Mouse (Mus musculus) heart, adult 2 months (tissue): ENCODE measurements around the gene Pex26. TPM values are rescaled to one million over a fixed set of nuclear protein-coding genes. Genes with fewer than 3 reads are reported as not detected.

ENCODE experiments used
- DNase-seq, 2 experiments: peaks; one replicate each; pipeline ENCODE4 v3.0.0; 2021
- H3K27ac ChIP-seq: fragments of 200-600 bp; 2 replicates; pipeline ENCODE4 v1.8.1; 2022
- H3K27me3 ChIP-seq: fragments of 200-500 bp; 2 replicates; pipeline ENCODE4 v1.6.1; 2012; ENCODE audit warnings: mild to moderate bottlenecking, low read length, inconsistent platforms, mixed read lengths; ENCODE audit not compliant: control insufficient read depth, insufficient read depth
- H3K36me3 ChIP-seq: fragments of 200-500 bp; 2 replicates; pipeline ENCODE4 v1.6.1; 2012; ENCODE audit warnings: low read length, inconsistent platforms; ENCODE audit not compliant: control insufficient read depth, insufficient read depth
- H3K4me1 ChIP-seq: fragments of 200-500 bp; 2 replicates; pipeline ENCODE4 v1.6.1; 2011; ENCODE audit warnings: low read length; ENCODE audit not compliant: control insufficient read depth, insufficient read depth
- H3K4me3 ChIP-seq: fragments of 200-600 bp; 2 replicates; pipeline ENCODE4 v1.8.1; 2022
- H3K79me2 ChIP-seq: fragments of 200-500 bp; replicated peaks from 2 replicates; pipeline ENCODE4 v1.6.1; 2012; ENCODE audit warnings: mild to moderate bottlenecking, inconsistent platforms, low read length, moderate library complexity, mixed read lengths; ENCODE audit not compliant: control insufficient read depth, insufficient read depth
- H3K9ac ChIP-seq: fragments of 200-500 bp; 2 replicates; pipeline ENCODE4 v1.6.1; 2012; ENCODE audit warnings: low read depth, mild to moderate bottlenecking, control low read depth, inconsistent platforms, low read length, mixed read lengths
- CTCF ChIP-seq: fragments of 200-600 bp; IDR thresholded peaks from 2 replicates; pipeline ENCODE4 v1.8.1; 2022; ENCODE audit warnings: antibody characterized with exemption, mild to moderate bottlenecking, moderate library complexity
- EP300 ChIP-seq: fragments of 200-500 bp; IDR thresholded peaks from 2 replicates; pipeline ENCODE4 v1.6.1; 2011; ENCODE audit warnings: low read depth, low read length, control low read depth; ENCODE audit not compliant: insufficient read depth
- POLR2A ChIP-seq: fragments of 200-500 bp; IDR thresholded peaks from 2 replicates; pipeline ENCODE4 v1.6.1; 2011; ENCODE audit warnings: mild to moderate bottlenecking, low read depth, low read length, control low read depth; ENCODE audit not compliant: insufficient read depth
- WGBS: fragments of 180-500 bp; shearing (Covaris S2); methylation state at CpG from one replicate; pipeline ENCODE4 v1.1.7; 2018; 5-methylcytosine and 5-hydroxymethylcytosine counted together
- intact Hi-C: fragments of 180-260 bp; cut with DNase I; formaldehyde crosslinking; loops from one replicate; pipeline ENCODE4 v1.15.1; 2025
- polyA plus RNA-seq: library from polyadenylated mRNA; depleted of rRNA; stranded (reverse); fragments of >200 nt; gene quantifications from 2 replicates; pipeline ENCODE4 v1.2.3, GENCODE M21; 2012
- total RNA-seq, 2 experiments: library from RNA; stranded (reverse); gene quantifications; 2 replicates each; pipeline ENCODE4 v1.2.3; 2021

Gene Pex26
- total and polyA plus RNA-seq, 3 experiments, result 6.0 to 8.3 (median 6.0) TPM

DNA sequence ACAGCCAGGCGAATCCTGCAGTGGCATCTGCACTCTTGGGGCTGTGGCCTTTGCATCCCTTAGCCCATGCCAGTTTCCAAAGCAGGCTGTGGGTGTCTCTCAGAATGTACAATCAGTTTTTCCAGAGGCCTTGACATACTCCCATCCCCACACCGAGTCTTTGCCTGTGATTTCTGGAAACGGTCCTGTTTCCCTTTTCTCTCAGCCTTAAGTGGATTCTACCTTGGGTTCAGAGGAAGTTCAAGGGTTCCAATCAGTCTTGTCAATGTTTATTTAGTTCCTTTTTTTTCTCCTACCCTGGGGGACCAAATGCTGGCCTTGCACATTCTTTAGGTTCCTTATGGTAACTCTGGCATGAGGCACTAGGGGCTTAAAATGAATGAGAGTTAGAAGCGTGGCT lies 36.7 kb upstream of the Pex26 start:
- no peak for DNase-seq
- Histone ChIP-seq H3K9ac (no peak overlapping the region), H3K4me1 (peaks cover 6% of the 10 kb centered on the region), H3K27me3 (no peaks in the 10 kb centered on the region), H3K79me2 (no peaks in the 10 kb centered on the region), H3K27ac (no peak overlapping the region), H3K36me3 (no peaks in the 10 kb centered on the region), H3K4me3 (no peak overlapping the region)
- intact Hi-C loops, result no loop called here
- WGBS, result 65% methylated on average over 4 of the region's 4 CpGs
- no peak for TF ChIP-seq EP300
- TF ChIP-seq POLR2A, result no peak
- TF ChIP-seq CTCF, result no peak

DNA sequence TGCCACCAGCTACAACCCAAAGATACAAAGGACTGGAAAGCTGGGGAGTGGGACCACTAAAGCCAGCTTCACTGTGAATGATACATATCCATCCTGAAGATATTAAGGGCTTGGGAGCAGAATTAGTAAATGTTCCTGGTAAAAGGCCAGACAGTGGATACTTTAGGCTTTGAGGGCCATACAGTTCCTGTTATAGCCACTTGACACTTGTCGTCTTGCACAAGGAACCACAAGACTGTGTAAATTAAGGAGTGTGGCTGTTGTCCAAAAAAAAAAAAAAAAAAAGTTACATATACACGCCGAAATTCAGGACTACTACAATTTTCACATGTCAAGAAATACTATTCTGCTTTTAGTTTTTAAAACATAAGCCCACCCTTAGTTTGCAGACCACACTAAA lies 35.1 kb upstream of the Pex26 start:
- WGBS, result 58% methylated on average over 3 of the region's 3 CpGs
- Histone ChIP-seq H3K9ac (no peak overlapping the region), H3K4me3 (no peak overlapping the region), H3K4me1 (peaks cover 6% of the 10 kb centered on the region), H3K36me3 (no peaks in the 10 kb centered on the region), H3K27me3 (no peaks in the 10 kb centered on the region), H3K27ac (no peak overlapping the region), H3K79me2 (no peaks in the 10 kb centered on the region)
- intact Hi-C loops, result no loop called here
- TF ChIP-seq CTCF (no peak), POLR2A (no peak), EP300 (no peak)
- DNase-seq, result no peak

DNA sequence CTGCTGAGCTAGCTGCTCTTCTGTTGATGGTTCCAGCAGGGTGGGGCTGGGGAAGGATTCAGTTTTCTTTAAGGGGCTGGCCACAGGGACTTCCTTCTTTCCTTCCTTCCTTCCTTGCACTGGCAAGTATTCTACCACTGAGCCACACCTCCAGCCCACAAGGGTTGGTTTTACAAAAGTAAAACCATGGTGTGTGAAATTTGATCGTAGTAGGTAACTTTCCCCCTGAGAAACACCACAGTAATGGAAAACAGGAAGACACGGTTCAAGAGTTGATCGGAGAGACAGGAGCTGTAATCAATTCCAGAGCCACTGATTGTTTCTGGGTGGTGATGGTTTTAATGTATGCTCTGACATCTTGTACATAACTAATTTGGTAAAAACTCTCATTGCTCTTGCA lies 34.0 kb upstream of the Pex26 start:
- H3K4me1 ChIP-seq, result peaks cover 3% of the 10 kb centered on the region
- no peaks in the 10 kb centered on the region for H3K36me3 ChIP-seq
- H3K27ac ChIP-seq, result no peak overlapping the region
- no peak for DNase-seq
- no peaks in the 10 kb centered on the region for H3K27me3 ChIP-seq
- TF ChIP-seq POLR2A (no peak), CTCF (no peak), EP300 (no peak)
- intact Hi-C loops, result no loop called here
- WGBS, result 56% methylated on average over 3 of the region's 3 CpGs
- no peak overlapping the region for H3K9ac ChIP-seq
- H3K79me2 ChIP-seq, result no peaks in the 10 kb centered on the region
- H3K4me3 ChIP-seq, result no peak overlapping the region

DNA sequence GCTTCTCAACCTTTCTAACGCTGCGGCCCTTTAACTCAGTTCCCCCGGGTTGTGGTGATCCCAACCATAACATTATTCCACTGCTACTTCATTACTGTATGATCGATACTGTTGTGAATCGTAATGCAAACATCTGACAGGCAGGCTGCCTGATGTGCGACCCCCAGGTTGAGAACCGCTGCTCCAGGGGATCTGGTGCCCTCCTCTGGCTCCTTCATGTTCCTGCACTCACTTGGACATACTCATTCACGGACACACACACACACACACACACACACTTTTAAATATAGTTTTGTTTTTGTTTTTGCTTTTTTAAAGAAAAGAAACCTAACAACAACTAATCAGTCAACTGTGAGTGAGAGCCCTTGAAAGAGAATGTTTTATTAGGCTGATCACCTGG lies 33.3 kb upstream of the Pex26 start:
- Histone ChIP-seq H3K27ac (no peak overlapping the region), H3K36me3 (no peaks in the 10 kb centered on the region)
- intact Hi-C loops, result no loop called here

DNA sequence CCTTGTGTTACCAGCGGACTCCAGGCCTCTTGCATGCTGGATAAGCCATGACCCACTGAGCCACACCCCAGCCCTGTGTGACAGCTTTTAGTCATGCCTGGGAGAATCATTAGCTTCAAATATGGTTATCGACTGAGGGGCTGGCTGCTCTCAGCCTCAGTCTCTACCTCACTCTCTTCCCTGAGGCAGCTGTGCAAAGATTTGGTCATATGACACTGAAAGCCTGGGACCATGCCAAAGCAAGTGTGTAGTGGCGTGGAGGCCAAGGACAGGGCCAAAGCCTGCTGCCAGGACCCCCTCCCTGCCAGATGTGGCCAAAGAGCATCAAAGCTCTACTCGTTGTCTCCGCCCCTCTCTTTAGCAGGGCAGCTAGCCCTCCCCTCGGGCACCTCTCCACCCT lies 31.7 kb upstream of the Pex26 start:
- intact Hi-C loops, result no loop called here
- TF ChIP-seq CTCF (no peak), EP300 (0 out of 2 replicates have a peak, but pooled peaks have one; percentile 42)
- H3K36me3 ChIP-seq, result no peaks in the 10 kb centered on the region
- H3K79me2 ChIP-seq, result no peaks in the 10 kb centered on the region
- H3K4me1 ChIP-seq, result peaks cover 3% of the 10 kb centered on the region
- no peak overlapping the region for H3K9ac ChIP-seq
- peak; percentile 64 to 78 for DNase-seq
- no peak overlapping the region; the same call in 1 of the 2 replicates for H3K27ac ChIP-seq
- WGBS, result 33% methylated on average over 6 of the region's 6 CpGs
- H3K4me3 ChIP-seq, result no peak overlapping the region
- H3K27me3 ChIP-seq, result no peaks in the 10 kb centered on the region

More for the DNA sequence above, 33.3 kb upstream of the Pex26 start:
- WGBS, result 96% methylated on average over 8 of the region's 8 CpGs
- H3K79me2 ChIP-seq, result no peaks in the 10 kb centered on the region
- peaks cover 3% of the 10 kb centered on the region for H3K4me1 ChIP-seq
- H3K27me3 ChIP-seq, result no peaks in the 10 kb centered on the region
- no peak overlapping the region for H3K9ac ChIP-seq
- no peak overlapping the region for H3K4me3 ChIP-seq
- no peak for TF ChIP-seq CTCF
- TF ChIP-seq EP300, result no peak
- no peak for TF ChIP-seq POLR2A
- no peak for DNase-seq

DNA sequence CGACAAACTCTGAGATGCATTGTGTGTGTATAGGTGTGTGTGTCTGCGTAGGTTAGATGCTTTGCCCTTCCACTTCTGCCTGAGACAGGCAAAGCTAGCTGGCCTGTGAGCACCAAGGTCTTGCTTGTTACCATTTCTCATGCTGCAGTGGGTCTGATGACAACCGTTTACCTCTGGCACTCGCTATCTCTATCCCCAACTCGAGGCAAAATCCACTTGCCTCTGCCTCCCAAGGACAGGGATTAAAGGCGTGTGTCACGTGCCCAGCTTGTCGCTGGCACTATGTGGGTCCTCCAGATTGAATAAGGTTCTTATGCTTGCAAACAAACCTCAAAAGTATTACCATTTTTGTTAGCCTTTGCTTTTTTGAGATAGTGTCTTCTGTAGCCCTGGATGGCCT lies 30.3 kb upstream of the Pex26 start:
- TF ChIP-seq EP300, result no peak
- TF ChIP-seq POLR2A, result no peak
- TF ChIP-seq CTCF, result no peak
- Histone ChIP-seq H3K9ac (no peak overlapping the region), H3K27ac (no peak overlapping the region), H3K79me2 (no peaks in the 10 kb centered on the region), H3K36me3 (no peaks in the 10 kb centered on the region), H3K27me3 (no peaks in the 10 kb centered on the region), H3K4me3 (no peak overlapping the region), H3K4me1 (peaks cover 3% of the 10 kb centered on the region)
- WGBS, result 71% methylated on average over 8 of the region's 8 CpGs
- no peak for DNase-seq
- intact Hi-C loops, result no loop called here
